Mouse (Mus musculus): ENCODE measurements around the gene Anks1b.
A peak's percentile ranks its signal among the peaks of the same experiment; 100 is the strongest.

Gene Anks1b

GRCm38 (mm10) chr10:90169941-90170580 lies 296.8 kb downstream of the Anks1b start:
- DNase-seq (ENCODE audit: low read depth): no peak

GRCm38 (mm10) chr10:90190366-90190765 lies 317.1 kb downstream of the Anks1b start:
- DNase-seq (ENCODE audit: low read depth): no peak

- no peak for DNase-seq (ENCODE audit: low read depth)
These were observed 323.6 kb downstream of the Anks1b start for GRCm38 (mm10) chr10:90196936-90197335.

- no peak for DNase-seq (ENCODE audit: low read depth)
These were observed 336.7 kb downstream of the Anks1b start for GRCm38 (mm10) chr10:90210044-90210443.

- no peak for DNase-seq (ENCODE audit: low read depth)
These were observed 347.2 kb downstream of the Anks1b start for GRCm38 (mm10) chr10:90220470-90220869.

GRCm38 (mm10) chr10:90222793-90223495 lies 349.6 kb downstream of the Anks1b start:
- no peak for DNase-seq (ENCODE audit: low read depth)

GRCm38 (mm10) chr10:90235273-90235672 lies 362.0 kb downstream of the Anks1b start:
- DNase-seq (ENCODE audit: low read depth): peak; percentile 18

- DNase-seq (ENCODE audit: low read depth): no peak
These were observed 364.0 kb downstream of the Anks1b start for GRCm38 (mm10) chr10:90237290-90237689.

GRCm38 (mm10) chr10:90258944-90259714 lies 385.8 kb downstream of the Anks1b start:
- no peak for DNase-seq (ENCODE audit: low read depth)

GRCm38 (mm10) chr10:90271321-90271720 lies 398.0 kb downstream of the Anks1b start:
- no peak for DNase-seq (ENCODE audit: low read depth)

- no peak for DNase-seq (ENCODE audit: low read depth)
These were observed 400.0 kb downstream of the Anks1b start for GRCm38 (mm10) chr10:90273311-90273710.

- DNase-seq (ENCODE audit: low read depth): no peak
These were observed 413.3 kb downstream of the Anks1b start for GRCm38 (mm10) chr10:90286589-90286988.

GRCm38 (mm10) chr10:90303249-90303648 lies 429.9 kb downstream of the Anks1b start:
- DNase-seq (ENCODE audit: low read depth): no peak

- no peak for DNase-seq (ENCODE audit: low read depth)
These were observed 432.8 kb downstream of the Anks1b start for GRCm38 (mm10) chr10:90306156-90306555.

- DNase-seq (ENCODE audit: low read depth): no peak
These were observed 434.7 kb downstream of the Anks1b start for GRCm38 (mm10) chr10:90307931-90308555.

- no peak for DNase-seq (ENCODE audit: low read depth)
These were observed 456.5 kb downstream of the Anks1b start for GRCm38 (mm10) chr10:90329781-90330180.

- DNase-seq (ENCODE audit: low read depth): no peak
These were observed 472.1 kb downstream of the Anks1b start for GRCm38 (mm10) chr10:90345394-90345793.

- no peak for DNase-seq (ENCODE audit: low read depth)
These were observed 482.9 kb downstream of the Anks1b start for GRCm38 (mm10) chr10:90356258-90356657.

GRCm38 (mm10) chr10:90357169-90357907 lies 484.0 kb downstream of the Anks1b start:
- no peak for DNase-seq (ENCODE audit: low read depth)

- DNase-seq (ENCODE audit: low read depth): no peak
These were observed 495.7 kb downstream of the Anks1b start for GRCm38 (mm10) chr10:90369015-90369414.

- peak; percentile 35 for DNase-seq (ENCODE audit: low read depth)
These were observed 497.4 kb downstream of the Anks1b start for GRCm38 (mm10) chr10:90370751-90371150.

GRCm38 (mm10) chr10:90373469-90373868 lies 500.2 kb downstream of the Anks1b start:
- peak; percentile 36 for DNase-seq (ENCODE audit: low read depth)
